Mouse (Mus musculus) midbrain, embryonic 13.5 days (tissue): ENCODE data around the gene Mau2. TPM values are rescaled to one million over a fixed set of nuclear protein-coding genes. Genes with fewer than 3 reads are reported as not detected.
"Not testable (repeated sequence)": the region's sequence is repeated elsewhere in the genome, so short reads cannot be mapped to it uniquely, and the experiment has no call there.

Source experiments
- ATAC-seq: fragments of 200-750 bp; cut with Nextera tagmentation; 2 replicates; pipeline ENCODE4 v1.8.0; 2017; ENCODE audit warnings: mild to moderate bottlenecking, moderate TSS enrichment, moderate library complexity
- H3K27ac ChIP-seq: fragments of 300-500 bp; sonication (generic); 2 replicates; pipeline ENCODE4 v1.5.1; 2015; ENCODE audit warnings: inconsistent platforms, mild to moderate bottlenecking, moderate library complexity
- H3K27me3 ChIP-seq: fragments of 300-500 bp; sonication (generic); 2 replicates; pipeline ENCODE4 v1.6.1; 2015; ENCODE audit warnings: mild to moderate bottlenecking, inconsistent platforms
- H3K36me3 ChIP-seq: fragments of 300-500 bp; sonication (generic); 2 replicates; pipeline ENCODE4 v1.6.1; 2015; ENCODE audit warnings: mild to moderate bottlenecking, inconsistent platforms
- H3K4me1 ChIP-seq: fragments of 300-500 bp; sonication (generic); replicated peaks from 2 replicates; pipeline ENCODE4 v1.6.1; 2015; ENCODE audit warnings: inconsistent platforms
- H3K4me2 ChIP-seq: fragments of 300-500 bp; sonication (generic); replicated peaks from 2 replicates; pipeline ENCODE4 v1.6.1; 2015; ENCODE audit warnings: moderate library complexity, mild to moderate bottlenecking, inconsistent platforms
- H3K4me3 ChIP-seq: fragments of 300-500 bp; sonication (generic); replicated peaks from 2 replicates; pipeline ENCODE4 v1.5.1; 2015; ENCODE audit warnings: mild to moderate bottlenecking, inconsistent platforms
- H3K9ac ChIP-seq: fragments of 300-500 bp; sonication (generic); replicated peaks from 2 replicates; pipeline ENCODE4 v1.6.1; 2015; ENCODE audit warnings: mild to moderate bottlenecking, inconsistent platforms
- H3K9me3 ChIP-seq: fragments of 300-500 bp; sonication (generic); 2 replicates; pipeline ENCODE4 v1.6.1; 2016; ENCODE audit warnings: mild to moderate bottlenecking, inconsistent platforms
- WGBS: fragments of 180-500 bp; shearing (Covaris S2); methylation state at CpG from one replicate; pipeline ENCODE4 v1.1.7; 2015; 5-methylcytosine and 5-hydroxymethylcytosine counted together
- polyA plus RNA-seq: library from polyadenylated mRNA; unstranded; fragments of >200 nt; fragmentation: Nextera tagmentation; extraction: Ambion mirVana; gene quantifications from 2 replicates; pipeline ENCODE4 v1.2.1, GENCODE M21; 2015

Gene Mau2
- polyA plus RNA-seq, 1 experiment from 2014 or later: 87.6 TPM

GRCm38 (mm10) chr8:70072441-70073069 is 30.0 kb upstream of the Mau2 start, which contains the start of gene Tm6sf2:
TSS of gene Tm6sf2 (plus strand) at chr8:70072924.
- WGBS: 14% methylated on average over 21 of the region's 27 CpGs
- ATAC-seq: peak; percentile 65
- Histone ChIP-seq H3K27me3 (no peaks in the 10 kb centered on the region), H3K36me3 (peaks cover 51% of the 10 kb centered on the region), H3K27ac (no peak within 1 kb of the TSS), H3K9me3 (no peaks in the 10 kb centered on the region), H3K4me3 (no peak within 1 kb of the TSS), H3K4me2 (no peak within 1 kb of the TSS), H3K4me1 (no peaks in the 10 kb centered on the region), H3K9ac (no peak within 1 kb of the TSS)

GRCm38 (mm10) chr8:70071836-70072440 is 29.4 kb upstream of the Mau2 start:
- Histone ChIP-seq H3K36me3 (peaks cover 57% of the 10 kb centered on the region), H3K4me1 (no peaks in the 10 kb centered on the region)

GRCm38 (mm10) chr8:70057721-70058120 is 15.2 kb upstream of the Mau2 start:
- Histone ChIP-seq H3K4me1 (no peaks in the 10 kb centered on the region), H3K36me3 (peaks cover 93% of the 10 kb centered on the region), H3K9me3 (no peaks in the 10 kb centered on the region), H3K9ac (no peak overlapping the region), H3K4me2 (no peak overlapping the region), H3K4me3 (no peak overlapping the region), H3K27ac (no peak overlapping the region), H3K27me3 (no peaks in the 10 kb centered on the region)
- WGBS: 60% methylated on average over 1 of the region's 1 CpGs
- no peak for ATAC-seq

More at GRCm38 (mm10) chr8:70071836-70072440, 29.4 kb upstream of the Mau2 start:
- ATAC-seq: no peak
- no peak overlapping the region for H3K4me3 ChIP-seq
- no peaks in the 10 kb centered on the region for H3K9me3 ChIP-seq
- no peak overlapping the region for H3K27ac ChIP-seq
- no peaks in the 10 kb centered on the region for H3K27me3 ChIP-seq
- no peak overlapping the region for H3K9ac ChIP-seq
- no peak overlapping the region for H3K4me2 ChIP-seq
- WGBS: 74% methylated on average over 2 of the region's 2 CpGs

- not testable (repeated sequence) for H3K4me3 ChIP-seq, ATAC-seq, H3K4me2 ChIP-seq, H3K9ac ChIP-seq, H3K27ac ChIP-seq, H3K4me1 ChIP-seq, H3K27me3 ChIP-seq, H3K9me3 ChIP-seq
- H3K36me3 ChIP-seq: peaks cover 72% of the 10 kb centered on the region
- WGBS: 94% methylated on average over 5 of the region's 5 CpGs
Observed at GRCm38 (mm10) chr8:70050434-70050833, 7.9 kb upstream of the Mau2 start.

- Histone ChIP-seq H3K36me3 (peaks cover 64% of the 10 kb centered on the region), H3K4me1 (0 out of 2 replicates have a peak, but pooled peaks cover 1% of the 10 kb centered on the region), H3K4me2 (no peak overlapping the region), H3K9ac (no peak overlapping the region), H3K27ac (no peak overlapping the region), H3K27me3 (no peaks in the 10 kb centered on the region), H3K4me3 (no peak overlapping the region), H3K9me3 (no peaks in the 10 kb centered on the region)
- ATAC-seq: no peak
Observed at GRCm38 (mm10) chr8:70049662-70050061, 7.1 kb upstream of the Mau2 start.

GRCm38 (mm10) chr8:70043996-70044395 is 1.5 kb upstream of the Mau2 start:
- peak overlapping the region; percentile 72 for H3K4me3 ChIP-seq

GRCm38 (mm10) chr8:70041885-70042546 is 518 bp downstream of the Mau2 start:
- no peaks in the 10 kb centered on the region for H3K27me3 ChIP-seq
- peaks cover 41% of the 10 kb centered on the region for H3K4me1 ChIP-seq
- H3K27ac ChIP-seq: no peak overlapping the region; the same call in none of the 2 replicates
- H3K36me3 ChIP-seq: 0 out of 2 replicates have a peak, but pooled peaks cover 2% of the 10 kb centered on the region
- H3K9me3 ChIP-seq: no peaks in the 10 kb centered on the region
- whole genome bisulfite sequencing: 2% methylated on average over 47 of the region's 47 CpGs
- H3K9ac ChIP-seq: peak overlapping the region; percentile 96
- ATAC-seq: no peak
- H3K4me3 ChIP-seq: peak overlapping the region; percentile 72
- H3K4me2 ChIP-seq: peak overlapping the region; percentile 93

More at GRCm38 (mm10) chr8:70043996-70044395, 1.5 kb upstream of the Mau2 start:
- peaks cover 13% of the 10 kb centered on the region for H3K36me3 ChIP-seq
- H3K9ac ChIP-seq: peak overlapping the region; percentile 96
- no peaks in the 10 kb centered on the region for H3K27me3 ChIP-seq
- H3K27ac ChIP-seq: no peak overlapping the region
- no peaks in the 10 kb centered on the region for H3K9me3 ChIP-seq
- peak overlapping the region; percentile 93 for H3K4me2 ChIP-seq
- ATAC-seq: no peak
- 91% methylated on average over 5 of the region's 5 CpGs for WGBS
- H3K4me1 ChIP-seq: peaks cover 41% of the 10 kb centered on the region

GRCm38 (mm10) chr8:70037994-70038393 is 4.5 kb downstream of the Mau2 start:
- Histone ChIP-seq H3K9ac (no peak overlapping the region), H3K4me1 (peaks cover 24% of the 10 kb centered on the region), H3K36me3 (0 out of 2 replicates have a peak, but pooled peaks cover 2% of the 10 kb centered on the region), H3K4me2 (no peak overlapping the region), H3K4me3 (no peak overlapping the region), H3K27ac (no peak overlapping the region), H3K27me3 (no peaks in the 10 kb centered on the region), H3K9me3 (no peaks in the 10 kb centered on the region)
- ATAC-seq: no peak
- 95% methylated on average over 1 of the region's 1 CpGs for WGBS

- Histone ChIP-seq H3K27me3 (no peaks in the 10 kb centered on the region), H3K9ac (no peak overlapping the region), H3K4me1 (no peaks in the 10 kb centered on the region), H3K4me2 (no peak overlapping the region), H3K4me3 (no peak overlapping the region), H3K27ac (no peak overlapping the region), H3K9me3 (no peaks in the 10 kb centered on the region), H3K36me3 (peaks cover 70% of the 10 kb centered on the region)
- WGBS: 93% methylated on average over 1 of the region's 1 CpGs
- ATAC-seq: no peak
Observed at GRCm38 (mm10) chr8:70030255-70030654, 12.3 kb downstream of the Mau2 start.

GRCm38 (mm10) chr8:70026151-70026550 is 16.4 kb downstream of the Mau2 start:
- ATAC-seq: no peak

GRCm38 (mm10) chr8:70023596-70023995 is 18.9 kb downstream of the Mau2 start:
- Histone ChIP-seq H3K36me3 (peaks cover 99% of the 10 kb centered on the region), H3K9me3 (no peaks in the 10 kb centered on the region), H3K4me1 (no peaks in the 10 kb centered on the region), H3K27ac (no peak overlapping the region), H3K4me3 (no peak overlapping the region), H3K4me2 (no peak overlapping the region), H3K9ac (no peak overlapping the region), H3K27me3 (no peaks in the 10 kb centered on the region)
- no peak for ATAC-seq
- WGBS: 76% methylated on average over 8 of the region's 8 CpGs

More at GRCm38 (mm10) chr8:70026151-70026550, 16.4 kb downstream of the Mau2 start:
- no peaks in the 10 kb centered on the region for H3K9me3 ChIP-seq
- H3K36me3 ChIP-seq: peaks cover 100% of the 10 kb centered on the region
- H3K27ac ChIP-seq: no peak overlapping the region
- H3K4me1 ChIP-seq: no peaks in the 10 kb centered on the region
- H3K9ac ChIP-seq: no peak overlapping the region
- 93% methylated on average over 2 of the region's 2 CpGs for WGBS
- no peak overlapping the region for H3K4me3 ChIP-seq
- H3K4me2 ChIP-seq: no peak overlapping the region
- H3K27me3 ChIP-seq: no peaks in the 10 kb centered on the region

- WGBS: 69% methylated on average over 1 of the region's 1 CpGs
- Histone ChIP-seq H3K36me3 (peaks cover 43% of the 10 kb centered on the region), H3K4me2 (no peak overlapping the region), H3K4me3 (no peak overlapping the region), H3K27ac (no peak overlapping the region), H3K4me1 (no peaks in the 10 kb centered on the region), H3K9me3 (no peaks in the 10 kb centered on the region), H3K27me3 (no peaks in the 10 kb centered on the region), H3K9ac (no peak overlapping the region)
- ATAC-seq: no peak
Observed at GRCm38 (mm10) chr8:70015017-70015416, 27.5 kb downstream of the Mau2 start.
